Comparison of ENCODE assay signal across 8 mouse cellular contexts in genomic region chr2:35767834-35768537, GRCm38 (mm10).
A peak's percentile ranks its signal among the peaks of the same experiment; 100 is the strongest.
DNase-seq lines count a peak whose midpoint lies in the region; ATAC-seq lines count a peak whose summit lies in the region.
"Had no signal": no experiment of that assay in that cellular context is flagged by ENCODE, and none has a peak within 500 bp of the region (broad histone marks: within the 10 kb centered on the region; RNA-seq: fewer than 3 reads in every experiment).

No protein-coding gene starts in this region.

- H3K9me3 ChIP-seq in kidney, embryonic 14.5 days (ENCODE audit: control insufficient read depth, low read length) = no peaks in the 10 kb centered on the region
- H3K9me3 ChIP-seq in neural tube, embryonic 14.5 days (ENCODE audit: control insufficient read depth, low read length) = no peaks in the 10 kb centered on the region

- H3K4me2 ChIP-seq in kidney, embryonic 14.5 days (replicated peaks; ENCODE audit: low read depth, low read length) = no peak overlapping the region
- no peak overlapping the region for H3K4me2 ChIP-seq in neural tube, embryonic 14.5 days (ENCODE audit: low read depth, low read length)

- 36% methylated on average over 14 of the region's 14 CpGs for WGBS in kidney, embryonic 14.5 days
- WGBS in neural tube, embryonic 14.5 days = 22% methylated on average over 14 of the region's 14 CpGs

- peak; percentile 17 for DNase-seq in kidney, adult 18-20 months
- peak; percentile 18 for DNase-seq in forelimb bud, embryonic 11.5 days (ENCODE audit: low read depth, low spot score)
- peak; percentile 32 for DNase-seq in kidney, adult 9 months
- no peak for DNase-seq in urinary bladder, postnatal 25 days (ENCODE audit: low spot score)
- DNase-seq in gastrocnemius, adult 18-20 months (ENCODE audit: low spot score) = no peak

- no peaks in the 10 kb centered on the region for H3K36me3 ChIP-seq in kidney, embryonic 14.5 days (ENCODE audit: control insufficient read depth, insufficient read depth, low read length)
- no peaks in the 10 kb centered on the region for H3K36me3 ChIP-seq in neural tube, embryonic 14.5 days (ENCODE audit: control insufficient read depth, insufficient read depth, low read length)

- H3K9ac ChIP-seq in kidney, embryonic 14.5 days (ENCODE audit: low read depth, low read length) = no peak overlapping the region
- no peak overlapping the region for H3K9ac ChIP-seq in neural tube, embryonic 14.5 days (replicated peaks; ENCODE audit: low read depth, low read length)

- H3K27me3 ChIP-seq in kidney, embryonic 14.5 days (ENCODE audit: control insufficient read depth, insufficient read depth, low read length) = no peaks in the 10 kb centered on the region; the same call in 1 of the 2 replicates
- no peaks in the 10 kb centered on the region for H3K27me3 ChIP-seq in neural tube, embryonic 14.5 days (ENCODE audit: control insufficient read depth, insufficient read depth, low read length)

- H3K27ac ChIP-seq in kidney, embryonic 14.5 days (ENCODE audit: low read depth, low read length) = no peak overlapping the region
- no peak overlapping the region for H3K27ac ChIP-seq in neural tube, embryonic 14.5 days (ENCODE audit: low read depth, low read length)

- no peaks in the 10 kb centered on the region for H3K4me1 ChIP-seq in kidney, embryonic 14.5 days (ENCODE audit: control insufficient read depth, insufficient read depth, low read length)
- peaks cover 12% of the 10 kb centered on the region; the same call in 1 of the 2 replicates for H3K4me1 ChIP-seq in neural tube, embryonic 14.5 days (ENCODE audit: control insufficient read depth, insufficient read depth, low read length)

- no peak for ATAC-seq in kidney, embryonic 14.5 days (ENCODE audit: low FRiP score, low TSS enrichment)
- ATAC-seq in neural tube, embryonic 14.5 days (ENCODE audit: low read depth) = peak; percentile 47; the same call in 1 of the 2 replicates

- H3K4me3 ChIP-seq in kidney, embryonic 14.5 days (ENCODE audit: low read length) = no peak overlapping the region
- no peak overlapping the region for H3K4me3 ChIP-seq in neural tube, embryonic 14.5 days (ENCODE audit: low read depth, low read length)
- H3K4me3 ChIP-seq: layer of hippocampus, adult 2 months had no signal

Comparison
In these comparisons a context has a peak if more than half of its experiments do, and no peak if none do; other contexts are left out.
1. DNase-seq: peak in kidney, adult 18-20 months (single experiment), forelimb bud, embryonic 11.5 days (single experiment) and kidney, adult 9 months (single experiment); none in urinary bladder, postnatal 25 days (single experiment) and gastrocnemius, adult 18-20 months (single experiment).